Mouse (Mus musculus): ENCODE measurements around the gene Evi5l. TPM values are rescaled to one million over a fixed set of nuclear protein-coding genes. Genes with fewer than 3 reads are reported as not detected.

Gene Evi5l
- polyA plus RNA-seq, 1 experiment = 9.9 TPM

- TF ChIP-seq CTCF (IDR thresholded peaks at IDR 0.05; ENCODE audit: low read depth, low read length) = no peak
- no peak for TF ChIP-seq POLR2A (IDR thresholded peaks at IDR 0.05; ENCODE audit: borderline replicate concordance, low read depth, low read length)
- peaks cover 7% of the 10 kb centered on the region; the same call in 1 of the 2 replicates for H3K4me1 ChIP-seq (ENCODE audit: control insufficient read depth, insufficient read depth, low read length)
- H3K27ac ChIP-seq (ENCODE audit: insufficient read depth, low read depth, low read length) = no peak overlapping the region
- H3K4me3 ChIP-seq (ENCODE audit: insufficient read depth, low read length) = no peak overlapping the region
These were observed 49.9 kb downstream of the Evi5l start for GRCm38 (mm10) chr8:4216296-4216695.

GRCm38 (mm10) chr8:4216791-4217621, 50.6 kb downstream of the Evi5l start, which contains the start of gene Prr36:
Gene Prr36, minus strand, starts transcription at chr8:4217459.
- H3K4me3 ChIP-seq (ENCODE audit: insufficient read depth, low read length) = peak within 1 kb of the TSS; percentile 20

GRCm38 (mm10) chr8:4219617-4220016, 53.2 kb downstream of the Evi5l start:
- 0 out of 2 replicates have a peak, but pooled peaks cover 3% of the 10 kb centered on the region for H3K4me1 ChIP-seq (ENCODE audit: control insufficient read depth, insufficient read depth, low read length)
- no peak overlapping the region for H3K4me3 ChIP-seq (ENCODE audit: insufficient read depth, low read length)
- TF ChIP-seq CTCF (IDR thresholded peaks at IDR 0.05; ENCODE audit: low read depth, low read length) (no peak), POLR2A (IDR thresholded peaks at IDR 0.05; ENCODE audit: borderline replicate concordance, low read depth, low read length) (no peak)

More at GRCm38 (mm10) chr8:4216791-4217621, 50.6 kb downstream of the Evi5l start, which contains the start of gene Prr36:
- H3K4me1 ChIP-seq (ENCODE audit: control insufficient read depth, insufficient read depth, low read length) = peaks cover 7% of the 10 kb centered on the region; the same call in 1 of the 2 replicates
- no peak within 1 kb of the TSS for H3K27ac ChIP-seq (ENCODE audit: insufficient read depth, low read depth, low read length)
- TF ChIP-seq CTCF (IDR thresholded peaks at IDR 0.05; ENCODE audit: low read depth, low read length) (no peak), POLR2A (IDR thresholded peaks at IDR 0.05; ENCODE audit: borderline replicate concordance, low read depth, low read length) (no peak)

GRCm38 (mm10) chr8:4222059-4222458, 55.7 kb downstream of the Evi5l start:
- no peak overlapping the region for H3K4me3 ChIP-seq (ENCODE audit: insufficient read depth, low read length)
- H3K4me1 ChIP-seq (ENCODE audit: control insufficient read depth, insufficient read depth, low read length) = no peaks in the 10 kb centered on the region
- TF ChIP-seq CTCF (IDR thresholded peaks at IDR 0.05; ENCODE audit: low read depth, low read length) (no peak), POLR2A (IDR thresholded peaks at IDR 0.05; ENCODE audit: borderline replicate concordance, low read depth, low read length) (no peak)
- no peak overlapping the region for H3K27ac ChIP-seq (ENCODE audit: insufficient read depth, low read depth, low read length)

More at GRCm38 (mm10) chr8:4219617-4220016, 53.2 kb downstream of the Evi5l start:
- H3K27ac ChIP-seq (ENCODE audit: insufficient read depth, low read depth, low read length) = no peak overlapping the region

GRCm38 (mm10) chr8:4226323-4226722, 60.0 kb downstream of the Evi5l start:
- no peak for TF ChIP-seq POLR2A (IDR thresholded peaks at IDR 0.05; ENCODE audit: borderline replicate concordance, low read depth, low read length)
- no peak for TF ChIP-seq CTCF (IDR thresholded peaks at IDR 0.05; ENCODE audit: low read depth, low read length)
- Histone ChIP-seq H3K4me3 (ENCODE audit: insufficient read depth, low read length) (no peak overlapping the region), H3K4me1 (ENCODE audit: control insufficient read depth, insufficient read depth, low read length) (no peaks in the 10 kb centered on the region), H3K27ac (ENCODE audit: insufficient read depth, low read depth, low read length) (no peak overlapping the region)

GRCm38 (mm10) chr8:4226739-4227347, 60.5 kb downstream of the Evi5l start, which contains the start of gene Lrrc8e:
Gene Lrrc8e, plus strand, starts transcription at chr8:4226827.
- H3K27ac ChIP-seq (ENCODE audit: insufficient read depth, low read depth, low read length) = no peak within 1 kb of the TSS
- TF ChIP-seq CTCF (IDR thresholded peaks at IDR 0.05; ENCODE audit: low read depth, low read length) (no peak), POLR2A (IDR thresholded peaks at IDR 0.05; ENCODE audit: borderline replicate concordance, low read depth, low read length) (no peak)
- H3K4me1 ChIP-seq (ENCODE audit: control insufficient read depth, insufficient read depth, low read length) = no peaks in the 10 kb centered on the region
- no peak within 1 kb of the TSS for H3K4me3 ChIP-seq (ENCODE audit: insufficient read depth, low read length)

GRCm38 (mm10) chr8:4227919-4228318, 61.6 kb downstream of the Evi5l start:
- Histone ChIP-seq H3K4me3 (ENCODE audit: insufficient read depth, low read length) (no peak overlapping the region), H3K27ac (ENCODE audit: insufficient read depth, low read depth, low read length) (no peak overlapping the region), H3K4me1 (ENCODE audit: control insufficient read depth, insufficient read depth, low read length) (no peaks in the 10 kb centered on the region)
- no peak for TF ChIP-seq CTCF (IDR thresholded peaks at IDR 0.05; ENCODE audit: low read depth, low read length)
- no peak for TF ChIP-seq POLR2A (IDR thresholded peaks at IDR 0.05; ENCODE audit: borderline replicate concordance, low read depth, low read length)

GRCm38 (mm10) chr8:4229784-4230183, 63.4 kb downstream of the Evi5l start:
- TF ChIP-seq POLR2A (IDR thresholded peaks at IDR 0.05; ENCODE audit: borderline replicate concordance, low read depth, low read length) (no peak), CTCF (IDR thresholded peaks at IDR 0.05; ENCODE audit: low read depth, low read length) (no peak)
- H3K4me3 ChIP-seq (ENCODE audit: insufficient read depth, low read length) = no peak overlapping the region
- no peak overlapping the region for H3K27ac ChIP-seq (ENCODE audit: insufficient read depth, low read depth, low read length)
- no peaks in the 10 kb centered on the region for H3K4me1 ChIP-seq (ENCODE audit: control insufficient read depth, insufficient read depth, low read length)

- TF ChIP-seq POLR2A (IDR thresholded peaks at IDR 0.05; ENCODE audit: borderline replicate concordance, low read depth, low read length) = no peak
- no peak for TF ChIP-seq CTCF (IDR thresholded peaks at IDR 0.05; ENCODE audit: low read depth, low read length)
- H3K27ac ChIP-seq (ENCODE audit: insufficient read depth, low read depth, low read length) = no peak overlapping the region
- H3K4me1 ChIP-seq (ENCODE audit: control insufficient read depth, insufficient read depth, low read length) = no peaks in the 10 kb centered on the region
- no peak overlapping the region for H3K4me3 ChIP-seq (ENCODE audit: insufficient read depth, low read length)
These were observed 64.4 kb downstream of the Evi5l start for GRCm38 (mm10) chr8:4230612-4231351.
